Mouse (Mus musculus): ENCODE results near the gene Gm28372.
A peak's percentile ranks its signal among the peaks of the same experiment; 100 is the strongest.
"Not testable (repeated sequence)": the region's sequence is repeated elsewhere in the genome, so short reads cannot be mapped to it uniquely, and the experiment has no call there.

Gm28372 gene

GRCm38 (mm10) chr2:130404939-130405338 is at the start of gene Gm28372, which contains the start of gene 1700020A23Rik:
Gm28372 (plus strand) TSS chr2:130405239.
1700020A23Rik (plus strand) TSS chr2:130405259.
- DNase-seq (ENCODE audit: low spot score in 2 of 2): no peak

- no peak for DNase-seq (ENCODE audit: low spot score in 2 of 2)
Measured at GRCm38 (mm10) chr2:130357551-130357950, 47.5 kb upstream of the Gm28372 start.

DNA sequence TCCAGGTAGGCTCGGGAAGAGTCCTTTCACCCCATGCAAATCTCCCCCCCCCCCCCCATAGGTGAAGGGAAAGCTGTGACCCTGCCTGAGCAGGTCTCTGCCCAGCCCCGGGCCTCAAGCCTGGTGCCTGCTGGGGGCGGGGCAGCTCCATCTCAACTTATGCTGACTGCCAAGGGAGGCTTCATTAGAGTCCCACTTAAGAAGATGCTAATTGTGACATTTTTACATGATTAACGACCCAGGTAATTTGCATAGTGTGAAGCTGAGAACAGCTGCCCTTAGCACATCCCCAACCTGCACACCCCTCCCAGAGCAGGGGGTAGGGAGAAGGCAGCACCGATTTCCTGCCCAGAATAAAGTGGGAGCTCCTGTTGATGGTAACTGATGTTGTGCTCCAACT is 46.2 kb upstream of the Gm28372 start:
- DNase-seq (ENCODE audit: low spot score in 2 of 2): no peak

DNA sequence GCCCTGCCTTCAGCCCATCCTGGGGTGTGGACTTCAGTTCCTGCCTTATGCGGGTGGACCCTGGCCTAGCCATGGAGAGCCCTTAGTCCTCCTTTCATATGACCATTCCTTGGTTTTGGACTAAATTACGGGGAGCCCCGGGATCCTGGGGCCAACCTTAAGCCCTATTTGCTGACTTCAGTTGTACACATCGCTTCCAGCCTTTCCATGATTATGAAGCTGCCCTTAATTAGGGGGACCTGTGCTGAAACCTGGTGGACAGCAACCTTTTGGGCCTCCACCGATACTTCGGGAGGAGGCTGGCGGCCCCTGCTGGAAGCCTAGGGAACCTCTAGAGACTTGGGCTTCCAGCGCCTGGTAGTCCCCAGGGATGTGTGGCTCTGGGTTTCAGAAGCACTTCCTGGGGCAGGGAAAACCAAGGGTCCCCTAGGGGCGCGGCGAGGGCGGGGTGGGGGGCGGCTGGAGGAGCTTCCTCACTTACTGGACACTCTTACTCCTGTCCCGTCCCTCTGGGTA is 42.5 kb upstream of the Gm28372 start:
- peak; percentile 35 to 68 for DNase-seq (ENCODE audit: low spot score in 2 of 2)

GRCm38 (mm10) chr2:130365211-130366094 is 39.6 kb upstream of the Gm28372 start:
- DNase-seq (ENCODE audit: low spot score in 2 of 2): no peak

DNA sequence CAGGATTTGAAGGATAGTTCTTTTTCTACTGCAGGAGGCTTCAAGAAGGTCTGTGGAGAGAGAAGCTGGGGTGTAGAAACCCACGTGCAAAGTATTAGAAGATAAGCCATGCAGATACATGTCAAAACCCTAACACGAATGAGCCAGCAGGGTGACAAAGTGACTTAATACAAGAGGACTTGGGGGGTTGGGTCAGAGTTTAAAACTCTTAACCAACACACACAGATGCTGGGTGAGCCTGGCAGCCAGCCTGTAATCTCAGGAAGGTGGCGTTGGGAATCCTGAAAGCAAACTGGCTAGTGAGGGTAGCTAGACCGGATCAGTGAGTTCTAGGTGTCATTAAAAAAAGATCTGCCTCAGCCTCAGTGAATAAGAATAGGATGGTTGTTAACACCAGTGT is 37.7 kb upstream of the Gm28372 start:
- DNase-seq (ENCODE audit: low spot score in 2 of 2): no peak

GRCm38 (mm10) chr2:130373026-130373425 is 32.0 kb upstream of the Gm28372 start:
- DNase-seq (ENCODE audit: low spot score in 2 of 2): not testable (repeated sequence)

GRCm38 (mm10) chr2:130374951-130375350 is 30.1 kb upstream of the Gm28372 start:
- DNase-seq (ENCODE audit: low spot score in 2 of 2): no peak

GRCm38 (mm10) chr2:130383205-130383604 is 21.8 kb upstream of the Gm28372 start:
- DNase-seq (ENCODE audit: low spot score in 2 of 2): no peak

DNA sequence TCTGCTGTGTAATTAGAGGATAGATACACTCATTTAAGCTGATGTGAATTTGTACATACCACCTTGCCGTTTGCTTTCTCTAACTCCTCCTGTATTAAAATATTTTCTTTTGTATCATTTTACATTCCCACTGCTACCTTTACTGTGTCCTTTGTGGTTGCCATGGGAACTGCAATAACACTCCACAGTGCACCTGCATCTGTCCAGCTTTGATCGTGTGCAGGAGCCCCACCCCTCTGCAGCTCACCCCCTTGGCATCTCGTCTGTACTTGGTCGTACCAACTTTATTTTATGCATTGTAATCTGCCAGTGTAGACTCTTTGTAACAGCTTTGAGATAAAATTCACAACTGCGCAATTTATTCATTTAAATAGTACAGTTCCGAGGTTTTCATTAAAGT is 21.1 kb upstream of the Gm28372 start:
- DNase-seq (ENCODE audit: low spot score in 2 of 2): no peak

DNA sequence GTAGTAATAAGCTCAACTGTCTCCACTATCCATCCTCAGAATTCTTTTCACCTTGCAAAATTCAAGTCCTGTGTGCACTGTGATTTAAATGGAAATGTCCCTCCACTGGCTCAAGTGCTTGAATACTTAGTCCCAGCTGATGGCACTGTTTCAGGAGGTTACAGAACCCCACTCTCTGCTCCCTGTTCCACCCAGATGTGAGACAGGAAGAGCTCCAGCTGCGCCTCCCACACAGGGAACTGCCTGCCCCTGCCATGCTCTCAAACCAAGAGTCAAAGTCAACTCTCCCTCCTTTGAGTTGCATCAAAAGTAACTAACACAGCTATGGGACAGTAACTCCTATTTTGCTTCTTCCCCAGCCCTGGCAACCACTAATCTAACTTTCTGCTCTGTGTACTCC is 18.8 kb upstream of the Gm28372 start:
- DNase-seq (ENCODE audit: low spot score in 2 of 2): no peak

- DNase-seq (ENCODE audit: low spot score in 2 of 2): no peak
Measured at GRCm38 (mm10) chr2:130388796-130389195, 16.2 kb upstream of the Gm28372 start.

- no peak for DNase-seq (ENCODE audit: low spot score in 2 of 2)
Measured at GRCm38 (mm10) chr2:130390993-130391625, 13.9 kb upstream of the Gm28372 start.

GRCm38 (mm10) chr2:130392836-130393235 is 12.2 kb upstream of the Gm28372 start:
- no peak for DNase-seq (ENCODE audit: low spot score in 2 of 2)

GRCm38 (mm10) chr2:130395696-130396095 is 9.3 kb upstream of the Gm28372 start:
- DNase-seq (ENCODE audit: low spot score in 2 of 2): no peak

GRCm38 (mm10) chr2:130397186-130397985 is 7.7 kb upstream of the Gm28372 start, which contains the start of gene Cpxm1:
Cpxm1 (minus strand) TSS chr2:130397574.
- no peak for DNase-seq (ENCODE audit: low spot score in 2 of 2)

GRCm38 (mm10) chr2:130398091-130398490 is 6.9 kb upstream of the Gm28372 start:
- no peak for DNase-seq (ENCODE audit: low spot score in 2 of 2)

- no peak for DNase-seq (ENCODE audit: low spot score in 2 of 2)
Measured at GRCm38 (mm10) chr2:130400046-130400445, 5.0 kb upstream of the Gm28372 start.

DNA sequence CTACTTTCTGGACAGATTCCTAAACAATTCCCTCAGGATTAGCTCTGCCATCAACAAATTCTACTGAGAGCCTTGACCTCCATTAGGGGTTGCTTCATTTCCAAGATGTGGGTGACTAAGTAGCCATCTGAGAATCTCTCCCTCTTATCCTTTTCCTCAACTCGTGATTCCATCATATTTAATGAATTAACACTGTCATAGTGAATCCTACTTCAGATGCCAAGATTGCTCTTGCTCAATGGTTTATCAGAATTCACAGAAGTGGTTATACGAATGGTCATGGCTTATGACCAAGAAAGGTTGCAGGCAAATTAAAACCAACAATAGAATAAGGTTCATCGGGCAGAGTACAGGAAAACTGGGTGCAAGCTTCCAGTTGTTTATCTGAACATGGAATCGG is 3.1 kb upstream of the Gm28372 start:
- no peak for DNase-seq (ENCODE audit: low spot score in 2 of 2)

DNA sequence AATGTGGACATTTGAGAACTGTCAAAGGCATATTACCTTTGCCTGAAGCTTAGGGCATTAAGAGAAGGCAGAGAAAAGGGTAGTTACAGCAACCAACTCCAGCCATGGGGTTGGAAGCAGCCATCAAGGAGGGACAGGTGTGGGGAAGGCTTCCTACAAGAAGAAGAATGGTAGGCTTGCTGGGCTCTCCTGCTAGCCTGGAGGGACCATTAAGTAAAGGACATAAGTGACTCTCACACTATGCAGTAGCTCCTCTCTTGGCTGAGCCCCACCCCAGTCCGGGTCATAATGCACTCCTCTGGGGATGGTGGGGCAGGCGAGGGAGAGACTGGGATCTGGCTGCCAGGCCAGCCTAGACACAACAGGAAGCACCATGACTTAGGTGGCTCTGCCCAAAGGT is 1.1 kb downstream of the Gm28372 start, which contains the start of gene Tmem239:
Tmem239 (plus strand) TSS at position 301 of the 400 bp plus-strand sequence.
- DNase-seq (ENCODE audit: low spot score in 2 of 2): no peak

DNA sequence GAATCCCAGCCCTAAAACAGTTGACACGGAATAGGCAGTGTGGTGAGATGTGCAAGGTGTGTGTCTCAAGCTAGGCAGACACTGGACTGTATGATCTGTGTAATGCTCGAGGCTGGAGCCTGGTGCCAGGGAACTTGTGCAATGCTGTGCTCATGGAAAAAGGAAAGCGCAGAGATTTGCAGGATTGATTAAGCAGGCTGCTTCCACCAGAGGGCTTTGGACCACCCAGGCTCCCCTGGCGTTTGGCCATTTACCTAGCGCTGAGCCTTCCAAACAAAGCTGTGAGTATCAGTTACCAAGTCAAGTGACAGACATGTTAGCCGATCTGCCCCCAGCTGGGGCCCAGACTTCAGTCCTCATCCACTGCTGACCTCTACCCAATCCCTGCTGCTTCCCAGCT is 3.2 kb downstream of the Gm28372 start:
- DNase-seq (ENCODE audit: low spot score in 2 of 2): no peak
